Comparison of ENCODE assay signal across 21 mouse cellular contexts in the genomic region with DNA sequence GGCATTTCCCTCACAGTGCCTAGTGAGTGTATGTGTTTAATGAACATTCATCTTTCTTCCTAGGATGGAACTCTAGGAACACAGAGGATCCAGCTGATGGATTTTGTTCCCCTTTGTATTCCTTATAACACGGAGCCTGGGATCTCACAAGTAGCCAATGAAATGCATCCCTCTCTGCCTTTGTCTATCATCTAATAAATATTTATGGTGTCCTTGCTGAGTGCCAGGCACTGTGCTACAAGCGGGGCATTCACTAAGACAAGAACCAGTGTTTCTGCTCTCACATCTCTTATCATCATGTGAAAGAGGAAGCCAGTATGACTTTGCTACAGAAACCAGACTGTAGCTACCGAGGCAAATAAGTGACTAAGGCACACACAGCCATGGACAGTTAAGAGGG. TPM values are rescaled to one million over a fixed set of nuclear protein-coding genes. Genes with fewer than 3 reads are reported as not detected.
DNase-seq lines count a peak whose midpoint lies in the region; ATAC-seq and TF ChIP-seq lines count a peak whose summit lies in the region.
"Had no signal": no experiment of that assay in that cellular context is flagged by ENCODE, and none has a peak within 500 bp of the region (broad histone marks: within the 10 kb centered on the region; RNA-seq: fewer than 3 reads in every experiment).

No protein-coding gene starts in this region.

- TF ChIP-seq POLR2A in heart, adult 2 months (IDR thresholded peaks at IDR 0.05; ENCODE audit: insufficient read depth, low read depth, low read length) = no peak
- no peak for TF ChIP-seq POLR2A in brain, embryonic 14.5 days (IDR thresholded peaks at IDR 0.05; ENCODE audit: borderline replicate concordance, extremely low read depth, insufficient read depth, insufficient read length, poor library complexity, severe bottlenecking)

- H3K4me2 ChIP-seq in midbrain, embryonic 11.5 days = no peak overlapping the region
- no peak overlapping the region for H3K4me2 ChIP-seq in midbrain, embryonic 15.5 days
- H3K4me2 ChIP-seq: heart, embryonic 11.5 days; stomach, embryonic 15.5 days had no signal

- no peak overlapping the region for H3K9ac ChIP-seq in heart, adult 2 months (ENCODE audit: low read depth, low read length)
- no peak overlapping the region for H3K9ac ChIP-seq in midbrain, embryonic 11.5 days (ENCODE audit: low read length)
- H3K9ac ChIP-seq in midbrain, embryonic 15.5 days = no peak overlapping the region
- H3K9ac ChIP-seq: liver, postnatal 0 days; stomach, embryonic 15.5 days had no signal

- peaks cover 19% of the 10 kb centered on the region; the same call in 1 of the 2 replicates for H3K4me1 ChIP-seq in heart, embryonic 10.5 days
- H3K4me1 ChIP-seq in heart, adult 2 months (ENCODE audit: control insufficient read depth, insufficient read depth, low read length) = peaks cover 7% of the 10 kb centered on the region
- H3K4me1 ChIP-seq in midbrain, embryonic 11.5 days (ENCODE audit: control insufficient read depth, insufficient read depth, low read length) = peaks cover 12% of the 10 kb centered on the region
- H3K4me1 ChIP-seq in midbrain, embryonic 15.5 days = peaks cover 9% of the 10 kb centered on the region; the same call in 1 of the 2 replicates

- 0 out of 2 replicates have a peak, but pooled peaks cover 4% of the 10 kb centered on the region for H3K27me3 ChIP-seq in heart, embryonic 10.5 days (ENCODE audit: insufficient read depth, poor library complexity, severe bottlenecking)
- no peaks in the 10 kb centered on the region for H3K27me3 ChIP-seq in heart, adult 2 months (ENCODE audit: control insufficient read depth, insufficient read depth, low read length)
- no peaks in the 10 kb centered on the region for H3K27me3 ChIP-seq in midbrain, embryonic 11.5 days (ENCODE audit: control insufficient read depth, insufficient read depth, low read length)
- H3K27me3 ChIP-seq in midbrain, embryonic 15.5 days (replicated peaks) = 0 out of 2 replicates have a peak, but pooled peaks cover 4% of the 10 kb centered on the region
- H3K27me3 ChIP-seq: stomach, embryonic 15.5 days had no signal

- H3K9me3 ChIP-seq in heart, embryonic 10.5 days = no peaks in the 10 kb centered on the region
- no peaks in the 10 kb centered on the region for H3K9me3 ChIP-seq in midbrain, embryonic 11.5 days (ENCODE audit: control insufficient read depth, low read length)
- no peaks in the 10 kb centered on the region for H3K9me3 ChIP-seq in midbrain, embryonic 15.5 days
- H3K9me3 ChIP-seq: limb, embryonic 10.5 days; stomach, embryonic 15.5 days had no signal

- no peaks in the 10 kb centered on the region for H3K79me2 ChIP-seq in heart, adult 2 months (replicated peaks; ENCODE audit: control insufficient read depth, insufficient read depth, low read length)

- H3K4me3 ChIP-seq in heart, embryonic 10.5 days = no peak overlapping the region
- H3K4me3 ChIP-seq in heart, adult 2 months = no peak overlapping the region
- H3K4me3 ChIP-seq in midbrain, embryonic 11.5 days (ENCODE audit: low read depth, low read length) = no peak overlapping the region
- H3K4me3 ChIP-seq in midbrain, embryonic 15.5 days = no peak overlapping the region
- H3K4me3 ChIP-seq: limb, embryonic 10.5 days; stomach, embryonic 15.5 days had no signal

- TF ChIP-seq EP300 in heart, adult 2 months (IDR thresholded peaks at IDR 0.05; ENCODE audit: insufficient read depth, low read depth, low read length) = no peak

- TF ChIP-seq CTCF in heart, adult 2 months (IDR thresholded peaks at IDR 0.05) = no peak
- TF ChIP-seq CTCF in brain, embryonic 14.5 days (IDR thresholded peaks at IDR 0.05; ENCODE audit: borderline replicate concordance, extremely low read depth, insufficient read depth, insufficient read length) = no peak

- intact Hi-C loops in heart, adult 2 months (cut with DNase I) = no loop called here

- peak; percentile 9 for DNase-seq in heart, embryonic 10.5 days (ENCODE audit: low spot score)
- no peak for DNase-seq in heart, adult 2 months
- DNase-seq in midbrain, embryonic 11.5 days (ENCODE audit: low spot score, missing footprints) = peak; percentile 80
- DNase-seq in brain, embryonic 14.5 days (ENCODE audit: low read depth) = peak; percentile 66
- no peak for DNase-seq in kidney, adult 9 months
- no peak for DNase-seq in kidney, adult 18-20 months
- DNase-seq: adrenal gland, adult 2 months; cerebellum, adult 11 months; gastrocnemius, postnatal 14 days; heart, postnatal 10 days; kidney, adult 11 months; kidney, postnatal 14 days; liver, postnatal 0 days; lung, postnatal 10 days; right cerebral cortex, postnatal 25 days; thymus, adult 18-20 months; thymus, postnatal 4 days had no signal

- H3K36me3 ChIP-seq in heart, embryonic 10.5 days = no peaks in the 10 kb centered on the region
- H3K36me3 ChIP-seq in heart, adult 2 months (ENCODE audit: control insufficient read depth, insufficient read depth, low read length) = no peaks in the 10 kb centered on the region; the same call in 1 of the 2 replicates
- no peaks in the 10 kb centered on the region for H3K36me3 ChIP-seq in midbrain, embryonic 11.5 days (ENCODE audit: control insufficient read depth, insufficient read depth, low read length)
- H3K36me3 ChIP-seq in midbrain, embryonic 15.5 days (replicated peaks) = no peaks in the 10 kb centered on the region
- H3K36me3 ChIP-seq: limb, embryonic 10.5 days; stomach, embryonic 15.5 days had no signal

- peak; percentile 68 for ATAC-seq in midbrain, embryonic 11.5 days (ENCODE audit: low FRiP score)
- ATAC-seq in midbrain, embryonic 15.5 days (replicated peaks) = no peak
- ATAC-seq: liver, postnatal 0 days had no signal

- H3K27ac ChIP-seq in heart, embryonic 10.5 days = no peak overlapping the region
- H3K27ac ChIP-seq in heart, adult 2 months = no peak overlapping the region
- H3K27ac ChIP-seq in midbrain, embryonic 11.5 days (ENCODE audit: low read depth, low read length) = no peak overlapping the region
- H3K27ac ChIP-seq in midbrain, embryonic 15.5 days = no peak overlapping the region
- H3K27ac ChIP-seq: limb, embryonic 10.5 days; stomach, embryonic 15.5 days had no signal

- WGBS in heart, embryonic 10.5 days = 56% methylated on average over 3 of the region's 3 CpGs
- WGBS in heart, adult 2 months = 72% methylated on average over 3 of the region's 3 CpGs
- 28% methylated on average over 3 of the region's 3 CpGs for WGBS in midbrain, embryonic 11.5 days
- 12% methylated on average over 3 of the region's 3 CpGs for WGBS in midbrain, embryonic 15.5 days

RNA-seq across cellular contexts. Expression of gene Plekhh2, which starts 3.0 kb away (rescaled TPM):
- 3.6 and 3.9 TPM in 2 replicates for polyA plus RNA-seq in heart, embryonic 10.5 days (2016; fragmentation: Nextera tagmentation; extraction: Ambion mirVana)
- 1 to 10 TPM; 1.4 to 2.0 TPM for total RNA-seq in heart, adult 2 months (2021)
- polyA plus RNA-seq in heart, adult 2 months (2012; rRNA removed) = 1.7 and 3.1 TPM in 2 replicates
- polyA plus RNA-seq in midbrain, embryonic 11.5 days (2014; fragmentation: Nextera tagmentation; extraction: Ambion mirVana) = 2.8 and 3.1 TPM in 2 replicates
- polyA plus RNA-seq in midbrain, embryonic 15.5 days (2015; fragmentation: Nextera tagmentation; extraction: Ambion mirVana) = 2.2 and 2.6 TPM in 2 replicates
- polyA plus RNA-seq in brain, embryonic 14.5 days (2012; rRNA removed) = 3.8 and 4.9 TPM in 2 replicates

RNA-seq across cellular contexts. Expression of gene Thada, which starts 42.7 kb away (rescaled TPM):
- polyA plus RNA-seq in heart, embryonic 10.5 days (2016; fragmentation: Nextera tagmentation; extraction: Ambion mirVana) = 8.2 and 9.2 TPM in 2 replicates
- 1 to 10 TPM; 7.7 to 8.3 TPM for total RNA-seq in heart, adult 2 months (2021)
- polyA plus RNA-seq in heart, adult 2 months (2012; rRNA removed) = 5.0 and 6.3 TPM in 2 replicates
- polyA plus RNA-seq in midbrain, embryonic 11.5 days (2014; fragmentation: Nextera tagmentation; extraction: Ambion mirVana) = 7.6 and 8.7 TPM in 2 replicates
- 7.8 and 8.1 TPM in 2 replicates for polyA plus RNA-seq in midbrain, embryonic 15.5 days (2015; fragmentation: Nextera tagmentation; extraction: Ambion mirVana)
- 6.5 and 10.2 TPM in 2 replicates for polyA plus RNA-seq in brain, embryonic 14.5 days (2012; rRNA removed)

Comparison
In these comparisons a context has a peak if more than half of its experiments do, and no peak if none do; other contexts are left out.
1. DNase-seq: peak in heart, embryonic 10.5 days (single experiment), midbrain, embryonic 11.5 days (single experiment) and brain, embryonic 14.5 days (single experiment); none in heart, adult 2 months (0 of 2), kidney, adult 9 months (single experiment) and kidney, adult 18-20 months (single experiment).